Mouse (Mus musculus): Measurements from ENCODE around the gene Insyn1.

DNA sequence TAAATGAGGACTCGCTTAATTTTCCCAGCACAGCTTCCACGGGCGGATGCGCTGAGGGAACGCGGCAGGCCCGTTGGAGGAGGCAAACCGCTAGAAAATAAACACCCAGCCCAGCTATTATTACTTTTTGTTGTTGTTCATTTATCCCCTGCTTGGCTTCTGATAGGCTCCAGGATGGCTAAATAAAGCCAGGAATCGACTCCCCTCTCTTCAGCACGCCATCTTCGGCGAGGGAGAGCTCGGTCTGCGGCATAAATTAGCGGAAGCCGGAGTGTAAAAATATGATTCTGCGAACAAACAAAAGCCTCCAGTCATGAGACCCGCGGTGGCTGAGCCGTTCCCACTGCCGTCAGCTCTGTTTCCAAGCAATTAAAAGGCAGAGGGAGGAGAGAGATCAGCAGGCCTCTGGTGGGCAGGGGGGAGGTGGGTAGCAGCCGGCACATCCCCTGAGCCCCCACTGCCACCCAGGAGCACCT lies 49.4 kb upstream of the Insyn1 start:
- TF ChIP-seq HCFC1 (IDR thresholded peaks at IDR 0.05; ENCODE audit: borderline replicate concordance, insufficient read depth, low read length) (no peak), ZNF384 (IDR thresholded peaks at IDR 0.05; ENCODE audit: low read depth, low read length) (no peak), CHD2 (IDR thresholded peaks at IDR 0.05; ENCODE audit: low read depth, low read length) (no peak), ZC3H11A (IDR thresholded peaks at IDR 0.05; ENCODE audit: borderline replicate concordance, low read depth, low read length) (no peak)

Data from ES-E14 (cell line).